Mouse (Mus musculus) spleen, adult 12 weeks (tissue): ENCODE results near the gene Gpc6.

Source experiments
- DNase-seq: peaks from one replicate; pipeline ENCODE4 v3.0.0; 2022; ENCODE audit warnings: low spot score

The Gpc6 gene

DNA sequence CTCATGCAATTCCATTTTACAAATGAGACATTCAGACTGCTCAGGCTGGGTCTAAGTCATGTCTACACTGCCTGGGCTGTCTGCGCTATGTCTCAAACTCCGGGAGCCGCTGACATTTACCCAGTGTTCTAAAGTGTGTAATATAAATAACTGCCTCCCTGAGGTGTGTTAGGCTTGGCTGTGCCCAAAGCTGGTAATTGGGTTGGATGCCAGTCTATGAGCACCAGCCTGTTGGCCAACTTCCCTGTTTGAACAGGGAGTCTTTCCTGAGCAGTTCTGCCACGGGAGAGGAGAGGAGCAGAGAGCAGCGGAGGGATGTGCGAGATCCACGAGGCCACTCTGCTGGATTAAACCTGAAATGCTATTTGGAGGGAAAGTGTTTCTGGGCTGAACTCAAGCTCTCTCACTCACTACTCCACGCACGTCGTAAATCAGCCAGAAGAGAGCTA, 785.4 kb downstream of the Gpc6 start:
- no peak for DNase-seq

DNA sequence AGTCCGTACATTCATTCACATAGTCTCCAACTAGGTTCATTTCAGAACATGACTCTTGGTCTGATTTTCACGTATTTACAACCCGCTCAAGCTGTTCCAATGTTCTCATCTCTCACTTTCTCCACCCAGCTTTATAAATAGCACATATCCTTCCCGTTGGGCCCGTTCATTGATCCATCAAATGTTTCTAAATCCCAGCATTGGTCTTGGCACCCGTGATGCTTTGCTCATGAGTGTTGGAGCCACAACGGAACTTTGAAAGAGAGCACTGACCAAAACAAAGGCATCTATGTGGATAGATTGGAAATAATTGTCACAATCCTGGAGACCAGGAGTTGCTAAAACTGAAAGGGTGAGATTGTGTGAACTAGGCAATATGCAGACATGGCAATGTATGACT, 787.2 kb downstream of the Gpc6 start:
- DNase-seq = no peak

DNA sequence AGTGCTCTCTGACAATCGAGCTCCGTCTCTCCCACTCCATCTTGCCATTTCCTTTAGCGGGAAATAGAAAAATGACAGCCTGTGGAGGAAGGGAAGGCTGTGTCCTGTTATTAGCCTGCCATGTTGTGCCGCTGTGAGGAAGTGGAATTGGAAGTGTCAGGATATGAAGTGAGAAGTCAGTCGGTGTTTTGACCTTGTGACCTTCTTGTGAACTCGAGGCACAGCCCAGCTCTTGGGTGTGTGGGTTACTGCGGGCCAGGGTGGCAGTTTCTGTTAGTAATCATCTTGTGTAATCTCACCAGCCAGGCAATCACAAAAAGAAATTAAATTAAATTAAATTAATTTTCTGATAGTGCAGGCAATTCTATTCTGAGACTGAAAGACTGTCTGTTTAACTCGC, 789.0 kb downstream of the Gpc6 start:
- no peak for DNase-seq

DNA sequence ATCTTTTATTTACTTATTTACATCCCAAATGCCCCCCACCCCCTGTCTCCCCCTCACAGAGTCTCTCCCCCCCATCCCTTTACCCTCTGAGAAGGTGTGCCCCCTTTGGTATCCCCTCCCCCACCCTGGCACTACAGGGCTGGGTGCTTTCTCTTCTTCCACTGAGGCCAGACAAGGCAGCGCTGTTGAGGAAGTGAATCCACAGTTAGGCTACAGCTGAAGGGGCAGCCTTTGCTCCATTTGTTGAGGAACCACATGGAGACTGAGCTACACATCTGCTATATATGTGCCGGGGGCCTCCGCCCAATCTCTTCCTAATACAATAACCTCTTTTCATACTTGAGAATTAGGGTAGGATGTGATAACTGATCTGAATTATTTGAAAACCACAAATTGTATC, 791.2 kb downstream of the Gpc6 start:
- DNase-seq = no peak

DNA sequence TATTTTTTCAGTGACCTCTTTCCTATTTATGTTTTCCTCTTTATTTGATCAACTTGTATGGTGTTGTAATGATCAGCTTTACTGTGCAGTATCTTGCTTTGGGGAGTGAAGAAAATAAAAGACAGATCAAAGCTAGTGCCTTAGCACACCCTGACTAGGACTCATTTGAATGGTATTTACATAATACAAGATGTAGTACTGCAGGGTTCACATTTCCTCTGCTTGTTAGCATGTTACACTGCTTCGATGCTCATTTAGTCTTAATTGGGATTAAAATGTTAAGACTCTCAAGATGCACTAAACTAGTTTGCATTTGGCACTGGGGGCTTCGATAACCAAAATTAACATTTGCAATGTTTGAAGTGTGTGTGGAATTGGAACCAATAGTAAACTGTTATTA, 803.6 kb downstream of the Gpc6 start:
- DNase-seq = no peak

DNA sequence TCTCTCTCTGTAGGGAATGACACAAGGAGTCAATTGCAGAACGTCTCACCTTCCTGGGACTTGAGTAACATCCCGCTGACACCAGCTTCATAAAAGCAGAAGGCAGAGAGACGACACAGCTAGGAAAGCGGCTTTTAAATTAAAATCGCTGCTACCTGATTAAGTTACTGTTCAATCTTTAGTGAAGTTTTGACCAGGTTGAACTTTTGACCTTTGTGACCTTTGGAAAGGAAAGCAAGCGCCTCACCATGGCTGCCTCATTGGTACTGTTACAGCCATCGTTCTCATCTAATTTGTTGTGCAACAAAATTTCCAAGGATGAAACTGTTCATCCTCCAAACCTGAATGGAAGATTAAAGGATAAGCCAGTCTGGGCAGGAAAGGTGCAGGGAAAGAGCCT, 830.1 kb downstream of the Gpc6 start:
- DNase-seq = no peak

DNA sequence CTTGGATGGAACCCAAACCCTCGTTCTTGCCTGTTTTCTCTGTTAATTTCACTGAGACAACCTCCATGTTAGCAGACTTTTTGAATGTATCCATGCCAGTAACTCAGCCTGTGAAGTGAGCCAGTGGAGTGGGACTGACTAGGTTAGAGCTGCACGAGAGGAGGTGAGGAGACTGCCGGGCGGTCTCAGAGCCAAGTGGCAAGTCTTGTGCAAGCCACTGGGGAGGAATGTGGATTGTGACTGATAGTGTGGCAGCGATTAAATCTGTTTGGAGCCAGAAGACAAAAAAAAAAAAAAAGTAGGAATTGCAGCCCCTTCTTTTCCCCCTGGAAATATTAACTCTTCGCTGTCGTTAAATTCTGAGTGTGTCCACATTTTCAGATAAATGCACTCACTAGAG, 831.4 kb downstream of the Gpc6 start:
- DNase-seq = no peak

DNA sequence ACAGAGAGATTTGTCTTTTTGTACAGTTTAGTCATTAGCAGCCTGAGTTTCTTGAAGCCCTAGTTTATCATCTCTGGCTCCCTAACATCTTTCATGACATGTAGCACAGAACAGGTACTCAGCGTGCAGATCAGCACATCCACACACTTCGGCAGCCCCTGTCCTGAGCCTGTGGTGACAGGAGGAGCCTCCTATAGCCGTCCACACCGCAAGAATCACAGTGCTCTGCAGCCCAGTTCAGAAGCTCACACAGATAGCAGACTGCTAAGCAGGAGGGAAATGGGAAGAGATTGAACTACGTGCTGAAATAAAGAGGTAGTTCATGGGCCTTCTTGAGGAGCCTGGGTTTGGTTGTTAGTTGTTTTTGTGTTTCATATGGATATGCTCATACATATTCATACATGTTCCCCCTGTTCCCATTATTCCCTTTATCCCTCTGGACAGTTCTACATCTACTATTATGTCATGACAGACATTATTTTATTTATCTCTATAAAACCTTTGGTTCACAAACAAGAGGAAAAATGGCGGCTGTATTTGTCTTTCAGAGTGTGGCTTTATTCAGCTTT, 832.8 kb downstream of the Gpc6 start:
- no peak for DNase-seq

DNA sequence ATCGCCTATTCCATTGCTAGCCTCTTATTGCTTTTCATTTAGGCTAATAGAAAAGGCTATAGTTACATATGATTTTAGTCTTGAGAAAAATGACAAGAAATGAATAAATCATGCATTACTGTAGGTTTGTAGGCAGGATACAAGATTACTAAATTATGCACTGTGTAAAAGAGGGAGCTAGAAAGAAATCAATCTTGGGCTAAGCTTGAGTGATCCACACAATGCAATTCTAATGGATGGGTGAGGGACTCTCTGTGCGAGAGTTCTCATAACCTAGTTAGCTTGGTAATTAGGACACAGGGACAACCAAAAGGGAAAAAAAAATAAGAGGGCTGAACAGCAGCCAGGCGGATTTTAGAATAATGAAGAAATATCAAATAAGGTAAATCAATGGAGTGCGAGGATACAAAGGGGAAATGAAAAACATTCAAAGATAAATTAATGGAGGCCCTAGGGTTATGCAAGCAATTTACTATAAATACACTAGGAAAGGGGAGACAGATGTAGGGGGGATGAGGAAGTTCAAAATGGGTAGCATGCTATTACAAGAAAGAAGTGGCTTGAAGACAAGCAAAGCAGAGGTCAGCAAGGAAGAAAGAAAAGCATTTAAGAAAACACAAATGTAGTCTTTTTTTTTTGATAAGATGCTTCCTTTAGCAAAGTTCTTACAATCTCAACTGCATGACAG, 835.9 kb downstream of the Gpc6 start:
- no peak for DNase-seq

DNA sequence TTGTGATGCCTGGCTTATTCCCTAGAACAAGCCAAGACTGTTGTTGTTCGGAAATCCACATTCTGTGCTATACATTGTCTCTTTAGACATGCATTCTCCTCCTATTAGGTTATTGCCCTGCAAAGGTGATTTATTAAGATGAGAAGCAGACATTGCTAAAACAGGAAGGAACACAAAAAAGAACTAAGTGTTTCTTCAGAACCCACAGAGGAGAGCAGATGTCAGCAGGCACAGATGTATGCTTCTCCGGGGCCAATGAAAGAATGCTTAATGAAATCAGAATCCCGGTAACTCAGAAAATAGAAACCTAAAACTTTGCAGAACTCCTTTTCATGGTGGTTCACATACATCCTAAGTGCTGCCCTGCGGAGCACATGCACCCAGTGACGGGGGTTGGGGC, 837.8 kb downstream of the Gpc6 start:
- no peak for DNase-seq

DNA sequence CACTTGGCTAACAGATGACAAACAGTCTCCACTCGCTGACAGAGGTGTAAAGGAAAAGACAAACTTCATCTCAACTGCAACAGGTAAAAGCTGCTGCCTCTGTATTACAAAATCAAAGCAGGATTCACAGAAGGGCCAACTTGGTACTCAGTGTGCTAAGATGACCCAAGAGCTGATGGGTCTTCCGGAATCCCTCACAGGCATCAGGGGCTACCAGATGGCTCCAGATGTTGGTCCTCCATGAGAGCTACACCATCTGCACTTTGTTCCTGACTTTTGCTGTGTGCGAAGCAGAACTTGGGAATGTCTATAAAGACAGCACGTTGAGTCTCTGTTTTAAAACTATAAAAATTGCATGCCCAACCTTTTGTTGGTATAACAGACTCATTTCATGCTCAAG, 842.7 kb downstream of the Gpc6 start:
- no peak for DNase-seq

DNA sequence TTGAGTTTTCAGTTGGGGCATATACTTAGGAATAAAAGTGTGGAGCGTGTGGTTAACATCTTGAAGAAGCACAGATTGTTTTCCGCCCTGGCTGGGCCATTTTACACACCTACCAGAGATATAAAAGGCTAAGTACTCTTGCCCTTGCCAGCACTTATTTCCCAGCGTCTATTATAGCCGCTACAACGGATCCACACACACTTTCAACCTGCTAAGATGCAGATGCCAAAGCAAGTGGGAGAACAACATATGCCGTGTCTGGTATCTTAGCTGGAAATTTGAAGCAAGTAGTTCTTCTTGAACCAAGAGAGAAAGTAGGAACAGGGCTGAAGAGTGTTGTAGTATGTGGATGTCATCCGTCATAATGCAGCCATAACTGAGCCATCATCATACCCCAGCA, 843.6 kb downstream of the Gpc6 start:
- no peak for DNase-seq

DNA sequence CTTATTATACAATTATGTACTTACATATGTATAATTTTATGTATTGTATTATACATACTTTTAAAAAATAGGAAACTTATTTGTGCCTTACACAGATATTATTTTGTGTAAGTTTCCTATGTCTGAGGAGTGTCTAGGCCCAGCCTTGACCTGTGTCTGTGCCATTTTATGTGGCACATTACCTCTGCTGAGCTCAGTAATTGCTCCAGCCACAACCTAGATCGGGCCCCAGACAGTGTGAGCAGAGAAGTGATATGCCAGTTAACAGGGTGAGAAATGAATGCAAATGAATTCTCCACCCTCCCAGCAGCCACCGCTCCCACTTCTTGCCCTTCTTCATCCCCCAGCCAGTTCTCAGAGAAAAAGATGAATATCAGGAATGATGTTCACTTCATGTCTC, 848.3 kb downstream of the Gpc6 start:
- DNase-seq = no peak

DNA sequence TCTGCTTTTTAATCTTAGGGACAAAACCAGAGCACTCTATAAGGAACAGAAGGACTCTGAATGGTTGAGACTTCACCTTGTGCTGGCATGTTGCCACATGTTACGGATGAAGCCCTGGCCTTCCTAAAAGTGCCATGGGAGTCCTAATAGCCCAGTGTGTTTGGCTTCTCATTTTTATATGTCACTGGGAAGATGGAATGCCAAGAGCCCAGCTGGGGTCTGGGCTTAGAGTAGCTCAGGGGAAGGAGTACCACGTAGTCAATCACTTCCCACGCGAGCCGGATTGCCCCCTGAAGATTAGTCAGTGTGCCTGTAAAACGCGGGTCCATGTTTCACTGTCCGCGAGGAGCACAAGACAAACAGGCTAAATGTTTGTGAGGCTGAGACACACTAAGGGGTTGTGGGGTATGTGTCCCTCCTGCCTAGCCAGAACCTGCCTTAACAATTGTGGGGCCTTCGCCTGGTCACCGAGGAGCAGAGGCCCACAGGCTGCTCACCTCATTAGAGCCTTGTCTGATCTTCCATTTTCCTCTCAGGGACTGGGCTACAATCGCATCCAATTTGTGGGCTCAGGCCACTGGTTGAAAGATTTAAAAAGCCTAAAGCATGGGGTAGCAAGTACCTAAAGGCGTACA, 852.9 kb downstream of the Gpc6 start:
- DNase-seq = no peak

DNA sequence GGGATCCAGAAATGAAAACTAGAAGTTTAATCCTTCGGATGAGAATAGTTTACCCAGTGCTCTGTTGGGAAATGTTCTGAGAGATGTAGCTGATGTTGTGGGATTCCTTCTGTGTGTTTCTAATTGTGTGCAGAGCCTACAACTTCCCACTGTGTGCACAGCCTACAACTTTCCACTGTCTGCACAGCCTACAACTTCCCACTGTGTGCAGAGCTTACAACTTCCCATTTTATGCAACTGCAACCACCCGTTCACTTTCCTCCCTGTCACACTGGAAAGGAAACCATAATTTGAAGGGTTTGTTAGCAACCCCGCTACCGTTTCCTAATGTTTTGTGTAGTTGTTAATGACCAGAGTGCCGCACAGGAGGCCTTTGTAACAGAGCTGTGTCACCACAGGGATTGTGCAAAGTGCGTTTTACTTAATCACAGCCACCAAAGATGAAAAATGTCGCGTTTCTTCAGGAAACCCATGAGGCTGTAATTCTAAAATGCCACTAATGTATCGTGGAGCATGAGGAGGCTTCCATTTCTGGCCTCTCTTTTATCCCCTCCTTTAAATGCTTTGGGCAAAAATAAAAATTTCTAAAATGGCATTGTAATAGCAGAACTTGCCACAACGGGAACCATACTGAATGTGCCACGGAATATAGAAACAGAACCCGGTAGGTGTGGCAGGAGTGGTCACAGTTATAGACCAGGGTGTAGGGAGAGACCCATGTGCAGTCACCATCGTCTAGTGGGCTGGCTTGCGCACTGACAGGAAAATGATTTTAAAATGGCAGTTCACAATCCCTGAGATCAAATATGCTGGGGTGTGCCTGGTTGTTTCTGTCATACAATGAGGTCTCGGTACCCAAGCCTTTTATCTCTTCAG, 853.7 kb downstream of the Gpc6 start:
- DNase-seq = no peak

DNA sequence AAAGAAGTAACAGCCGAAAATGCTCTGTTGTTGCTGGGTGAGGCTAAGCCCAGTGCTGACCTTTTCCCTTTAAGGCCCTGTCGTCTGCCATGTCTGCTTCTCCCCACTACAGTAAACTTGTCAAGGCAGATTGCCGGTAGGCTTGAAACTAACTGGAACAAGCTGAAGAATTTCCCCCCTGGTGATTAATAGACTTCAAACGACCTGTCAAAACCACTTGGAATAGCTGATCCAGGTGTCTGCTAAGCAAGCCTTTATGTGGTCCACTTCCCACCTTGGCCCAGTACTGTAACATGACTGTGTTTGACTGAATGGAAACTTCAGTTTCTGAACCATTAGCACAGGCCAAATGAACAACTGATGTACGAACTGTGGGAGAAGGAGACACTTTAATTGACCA, 856.6 kb downstream of the Gpc6 start:
- no peak for DNase-seq

DNA sequence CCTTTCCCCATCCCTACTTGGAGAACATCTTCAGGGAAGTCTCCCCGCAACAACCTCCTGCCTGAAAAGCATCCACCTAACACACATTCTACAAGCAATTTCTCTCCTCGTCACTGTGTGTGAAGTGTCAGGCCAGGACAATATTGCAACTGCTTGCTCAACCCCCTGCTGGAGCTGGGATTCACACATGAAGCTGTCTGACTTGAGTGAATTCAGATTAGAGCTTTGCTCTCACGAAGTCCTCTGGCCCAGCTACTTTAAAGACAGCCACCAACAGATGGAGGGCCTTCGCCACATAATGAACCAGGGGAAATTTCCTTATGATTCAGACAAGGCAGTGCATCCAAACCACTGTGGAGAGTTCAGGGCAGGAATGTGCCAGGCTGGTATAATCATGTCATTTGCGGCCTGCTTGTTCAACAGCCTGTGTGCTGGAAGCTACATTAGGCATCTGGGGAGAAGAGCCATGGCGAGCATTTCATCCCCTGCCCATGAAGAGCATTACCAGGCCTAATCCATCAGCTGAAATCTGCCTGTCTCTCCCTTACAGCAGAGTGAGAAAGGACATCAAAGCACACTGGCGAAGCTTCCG, 858.7 kb downstream of the Gpc6 start:
- no peak for DNase-seq

DNA sequence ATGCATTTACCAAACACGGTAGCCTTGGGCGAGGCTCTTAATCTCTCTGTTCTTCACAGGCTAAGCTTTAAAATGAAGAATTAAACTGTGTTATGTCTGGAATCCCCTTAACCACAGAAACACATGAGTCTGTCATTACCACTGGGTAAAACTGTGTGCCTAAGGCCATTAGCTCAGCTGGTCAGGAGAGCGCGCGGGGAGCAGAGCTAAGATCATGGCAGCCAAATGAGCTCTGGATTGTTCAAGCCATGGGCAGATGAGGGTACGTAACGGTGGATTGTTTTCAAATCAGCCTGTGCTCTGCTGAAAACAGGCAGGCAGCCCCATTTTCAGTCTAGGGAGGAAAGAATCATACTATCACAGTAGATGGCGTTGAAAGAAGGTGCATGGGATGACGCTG, 859.8 kb downstream of the Gpc6 start:
- no peak for DNase-seq

DNA sequence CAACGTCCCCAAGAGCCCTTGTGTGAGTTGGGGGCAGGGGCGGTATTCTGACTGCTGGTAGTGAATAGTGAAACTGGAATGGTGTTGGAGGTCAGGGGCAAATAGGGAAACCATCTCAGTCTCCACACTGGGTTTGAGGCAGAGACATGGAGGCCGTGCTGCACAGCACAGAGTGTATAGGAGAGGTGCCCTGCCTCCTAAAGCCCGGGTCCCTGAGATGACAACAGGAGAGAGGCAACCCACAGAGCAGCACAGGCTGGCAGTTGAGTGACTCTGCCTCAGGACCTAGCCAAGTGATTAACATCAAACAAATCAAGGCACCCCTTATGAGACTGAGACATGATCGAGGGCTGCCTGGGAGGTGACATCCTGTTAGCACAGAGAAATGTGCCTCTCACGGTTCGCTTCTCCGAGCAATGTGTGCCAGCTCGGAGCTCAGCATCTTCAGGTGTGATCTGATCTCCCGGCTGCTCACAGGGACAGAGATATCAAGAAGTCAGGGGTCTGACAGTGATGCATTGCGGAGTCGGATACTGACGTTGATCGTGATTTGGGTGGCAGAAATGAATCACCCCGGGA, 860.5 kb downstream of the Gpc6 start:
- DNase-seq = no peak

DNA sequence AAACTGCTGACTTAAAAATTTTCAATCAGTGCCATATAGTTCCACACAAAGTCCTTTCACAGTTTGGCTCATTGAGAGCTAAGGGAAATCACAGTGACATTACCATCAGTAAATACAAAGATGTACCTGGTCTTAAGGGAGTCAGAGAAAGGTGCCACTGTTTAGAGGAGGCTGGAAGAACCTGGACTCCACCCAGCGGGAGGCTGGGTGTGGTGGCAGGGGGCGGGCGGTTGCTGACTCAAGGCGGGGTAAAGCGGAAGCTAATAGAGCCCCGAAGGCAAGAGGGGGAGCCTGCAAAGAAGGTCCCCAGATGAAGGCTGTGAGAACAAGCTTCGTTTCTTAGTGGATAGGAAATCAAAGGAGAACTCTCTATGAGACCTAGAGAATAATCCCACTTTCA, 861.5 kb downstream of the Gpc6 start:
- DNase-seq = no peak

DNA sequence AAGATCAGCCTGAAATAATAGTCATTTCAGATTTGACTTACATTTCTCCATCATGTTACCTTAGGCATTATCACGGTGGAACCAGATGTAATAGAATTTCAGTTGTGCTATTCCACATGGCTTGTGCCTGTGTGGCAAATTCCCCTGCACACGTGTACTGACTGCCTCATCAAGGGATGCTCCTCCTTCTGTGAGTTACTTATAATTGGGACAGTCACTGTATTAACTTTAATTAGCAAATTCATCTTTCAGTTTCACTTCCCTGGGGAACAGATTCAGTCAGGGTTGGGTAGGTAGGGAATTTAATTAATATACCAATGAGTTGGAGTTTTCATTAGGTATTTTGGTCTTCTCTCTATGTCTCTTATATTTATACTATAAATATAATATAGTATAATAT, 869.8 kb downstream of the Gpc6 start:
- DNase-seq = no peak

DNA sequence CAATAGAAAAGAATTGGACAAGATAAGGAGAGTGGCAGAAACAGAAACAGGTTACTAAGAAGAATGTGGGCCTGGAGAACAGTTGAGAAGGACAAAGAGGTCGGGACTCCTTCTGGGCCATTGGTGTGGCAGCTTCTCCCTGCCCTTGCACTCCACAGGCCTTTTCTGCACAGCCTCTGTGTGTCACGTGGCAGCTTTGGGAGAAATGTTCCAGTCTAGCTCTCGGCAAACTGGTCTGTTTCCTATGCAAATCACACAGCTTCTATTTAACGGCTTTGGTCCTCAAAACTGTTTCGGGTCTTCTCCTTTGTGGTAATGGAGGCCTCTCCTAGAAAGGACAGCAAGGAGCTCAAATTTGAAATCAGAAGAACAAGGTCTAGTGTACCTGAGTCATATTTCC, 871.5 kb downstream of the Gpc6 start:
- no peak for DNase-seq
